9 mouse cellular contexts compared by ENCODE assay signal in the genomic region with DNA sequence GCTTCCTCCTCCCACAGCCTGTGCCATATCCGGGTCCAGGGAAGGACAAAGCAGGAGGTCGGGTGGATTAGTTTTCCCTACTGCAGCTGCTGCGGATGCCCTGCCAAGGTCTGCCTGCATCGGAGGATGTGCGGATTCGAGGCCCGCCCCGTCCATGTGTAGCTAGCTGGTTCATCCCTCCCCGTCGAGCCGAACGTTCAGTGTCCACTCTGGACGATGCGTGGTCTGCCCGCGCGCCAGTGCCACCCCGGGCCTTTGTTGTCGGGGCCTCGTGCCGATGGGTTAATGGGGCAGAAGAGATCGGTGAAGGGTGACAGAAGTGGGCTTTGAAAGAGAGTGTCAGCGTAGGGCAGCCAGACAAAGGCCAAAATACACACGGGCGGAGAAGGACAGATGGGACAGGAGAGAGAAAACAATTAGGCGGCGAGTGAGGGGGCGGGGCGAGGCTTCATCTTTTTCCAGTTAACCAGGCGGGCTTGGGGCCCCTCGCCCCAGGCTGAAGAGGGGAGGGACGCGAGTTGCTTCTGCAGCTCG. TPM values are rescaled to one million over a fixed set of nuclear protein-coding genes. Genes with fewer than 3 reads are reported as not detected.
DNase-seq lines count a peak whose midpoint lies in the region; ATAC-seq and TF ChIP-seq lines count a peak whose summit lies in the region.
"Had no signal": no experiment of that assay in that cellular context is flagged by ENCODE, and none has a peak within 500 bp of the region (broad histone marks: within the 10 kb centered on the region; RNA-seq: fewer than 3 reads in every experiment).

No protein-coding gene starts in this region.

- no peak for ATAC-seq in heart, embryonic 14.5 days (ENCODE audit: insufficient number of reproducible peaks, insufficient read depth, low FRiP score, low read depth)
- ATAC-seq in hindbrain, embryonic 12.5 days (ENCODE audit: low FRiP score), result peak; percentile 65
- peak; percentile 80 for ATAC-seq in neural tube, embryonic 11.5 days (ENCODE audit: insufficient read depth, low FRiP score, low TSS enrichment)

- intact Hi-C loops in gastrocnemius, adult 2 months (cut with DNase I), result loop anchor here (5.0 kb wide), 1 partner anchor 212 kb away; no protein-coding TSS in a partner anchor

- peak overlapping the region; percentile 56 for H3K4me2 ChIP-seq in heart, embryonic 14.5 days (ENCODE audit: low read length)
- H3K4me2 ChIP-seq in hindbrain, embryonic 12.5 days (replicated peaks), result peak overlapping the region; percentile 23; the same call in 1 of the 2 replicates
- H3K4me2 ChIP-seq in neural tube, embryonic 11.5 days (ENCODE audit: low read depth), result peak overlapping the region; percentile 8

- TF ChIP-seq CTCF in gastrocnemius, adult 2 months (IDR thresholded peaks at IDR 0.05), result no peak

- H3K9me3 ChIP-seq in heart, embryonic 14.5 days (ENCODE audit: control insufficient read depth, low read length), result no peaks in the 10 kb centered on the region
- H3K9me3 ChIP-seq in hindbrain, embryonic 12.5 days (replicated peaks), result no peaks in the 10 kb centered on the region
- no peaks in the 10 kb centered on the region for H3K9me3 ChIP-seq in neural tube, embryonic 11.5 days (ENCODE audit: control insufficient read depth, low read length)

- 2% methylated on average over 32 of the region's 34 CpGs for WGBS in heart, embryonic 14.5 days
- WGBS in hindbrain, embryonic 12.5 days, result under 1% methylated on average over 34 of the region's 34 CpGs
- WGBS in neural tube, embryonic 11.5 days, result 1% methylated on average over 34 of the region's 34 CpGs

- H3K9ac ChIP-seq in heart, embryonic 14.5 days (ENCODE audit: low read length), result peak overlapping the region; percentile 18; the same call in 1 of the 2 replicates
- H3K9ac ChIP-seq in hindbrain, embryonic 12.5 days, result no peak overlapping the region
- H3K9ac ChIP-seq in neural tube, embryonic 11.5 days (ENCODE audit: low read length), result peak overlapping the region; percentile 27; the same call in 1 of the 2 replicates

- H3K4me3 ChIP-seq in heart, embryonic 14.5 days (ENCODE audit: control insufficient read depth in 1 of 2, insufficient read depth in 1 of 2, low read depth in 1 of 2, low read length in 2 of 2), result peak overlapping the region; percentile 13 to 26; a peak in 2 of 4 replicates
- H3K4me3 ChIP-seq in hindbrain, embryonic 12.5 days, result no peak overlapping the region
- H3K4me3 ChIP-seq in neural tube, embryonic 11.5 days (ENCODE audit: low read depth, low read length), result no peak overlapping the region
- H3K4me3 ChIP-seq in gastrocnemius, adult 2 months, result no peak overlapping the region

- DNase-seq in heart, adult 18-20 months, result no peak
- DNase-seq in cerebellum, postnatal 10 days, result peak; percentile 90 to 93
- peak; percentile 87 for DNase-seq in neural tube, embryonic 11.5 days (ENCODE audit: low spot score)
- no peak for DNase-seq in layer of hippocampus, adult 8-10 months (ENCODE audit: low spot score in 2 of 2)
- no peak for DNase-seq in urinary bladder, postnatal 14 days (ENCODE audit: low spot score)
- DNase-seq in gastrocnemius, adult 2 months, result no peak

- no peak overlapping the region for H3K27ac ChIP-seq in heart, embryonic 14.5 days (replicated peaks in 1 of 2; ENCODE audit: control insufficient read depth in 1 of 2, insufficient read depth in 1 of 2, low read depth in 2 of 2, low read length in 2 of 2)
- peak overlapping the region; percentile 75 for H3K27ac ChIP-seq in hindbrain, embryonic 12.5 days
- peak overlapping the region; percentile 67 for H3K27ac ChIP-seq in neural tube, embryonic 11.5 days (ENCODE audit: low read depth, low read length)
- H3K27ac ChIP-seq in gastrocnemius, adult 2 months, result no peak overlapping the region

- no peaks in the 10 kb centered on the region for H3K36me3 ChIP-seq in heart, embryonic 14.5 days (ENCODE audit: control insufficient read depth, insufficient read depth, low read length)
- H3K36me3 ChIP-seq in hindbrain, embryonic 12.5 days, result no peaks in the 10 kb centered on the region
- no peaks in the 10 kb centered on the region for H3K36me3 ChIP-seq in neural tube, embryonic 11.5 days (ENCODE audit: control insufficient read depth, insufficient read depth, low read length)

- peaks cover 2 to 4% of the 10 kb centered on the region in 2 experiments; a peak in 2 of 4 replicates for H3K4me1 ChIP-seq in heart, embryonic 14.5 days (ENCODE audit: control insufficient read depth in 2 of 2, insufficient read depth in 2 of 2, low read length in 2 of 2)
- H3K4me1 ChIP-seq in hindbrain, embryonic 12.5 days, result peaks cover 33% of the 10 kb centered on the region
- H3K4me1 ChIP-seq in neural tube, embryonic 11.5 days (ENCODE audit: control insufficient read depth, insufficient read depth, low read length), result peaks cover 3% of the 10 kb centered on the region; the same call in 1 of the 2 replicates

- H3K27me3 ChIP-seq in heart, embryonic 14.5 days (ENCODE audit: control insufficient read depth, insufficient read depth, low read length), result peaks cover 82% of the 10 kb centered on the region
- peaks cover 82% of the 10 kb centered on the region for H3K27me3 ChIP-seq in hindbrain, embryonic 12.5 days
- peaks cover 87% of the 10 kb centered on the region for H3K27me3 ChIP-seq in neural tube, embryonic 11.5 days (ENCODE audit: control insufficient read depth, insufficient read depth, low read length)

RNA-seq across cellular contexts. Expression of a gene that starts 7.8 kb away (rescaled TPM):
- polyA plus RNA-seq in heart, embryonic 14.5 days (2014; fragmentation: Nextera tagmentation; extraction: Ambion mirVana), result not detected in 2 replicates
- not detected for total RNA-seq in heart, adult 18-20 months (2021)
- 97.3 and 99.4 TPM in 2 replicates for polyA plus RNA-seq in hindbrain, embryonic 12.5 days (2016; fragmentation: Nextera tagmentation; extraction: Ambion mirVana)
- 44.9 and 45.2 TPM in 2 replicates for polyA plus RNA-seq in neural tube, embryonic 11.5 days (2014; fragmentation: Nextera tagmentation; extraction: Ambion mirVana)
- total RNA-seq in layer of hippocampus, adult 8-10 months (2022), result not detected
- total RNA-seq in gastrocnemius, adult 2 months (2021), result not detected
- polyA plus RNA-seq: large intestine, adult 2 months had no signal

RNA-seq across cellular contexts. Expression of a gene that starts 51.1 kb away (rescaled TPM):
- polyA plus RNA-seq in heart, embryonic 14.5 days (2014; fragmentation: Nextera tagmentation; extraction: Ambion mirVana), result 5.9 and 7.0 TPM in 2 replicates
- total RNA-seq in heart, adult 18-20 months (2021), result 10 to 100 TPM; 15.8 to 20.1 TPM
- 12.0 and 14.6 TPM in 2 replicates for polyA plus RNA-seq in hindbrain, embryonic 12.5 days (2016; fragmentation: Nextera tagmentation; extraction: Ambion mirVana)
- polyA plus RNA-seq in neural tube, embryonic 11.5 days (2014; fragmentation: Nextera tagmentation; extraction: Ambion mirVana), result 5.4 and 7.9 TPM in 2 replicates
- total RNA-seq in layer of hippocampus, adult 8-10 months (2022), result 10 to 100 TPM; 53.9 to 60.2 (median 54.8) TPM
- 10 to 100 TPM in 1 of 2 experiments, 1 to 10 TPM in 1; 8.5 to 10.3 TPM for total RNA-seq in gastrocnemius, adult 2 months (2021)

Comparison
In these comparisons a context has a peak if more than half of its experiments do, and no peak if none do; other contexts are left out.
1. H3K27ac ChIP-seq: peak in hindbrain, embryonic 12.5 days (single experiment) and neural tube, embryonic 11.5 days (single experiment); none in heart, embryonic 14.5 days (0 of 2) and gastrocnemius, adult 2 months (single experiment).
2. H3K4me3 ChIP-seq: peak in heart, embryonic 14.5 days (2 of 2); none in hindbrain, embryonic 12.5 days (single experiment), neural tube, embryonic 11.5 days (single experiment) and gastrocnemius, adult 2 months (single experiment).
3. DNase-seq: peak in cerebellum, postnatal 10 days (2 of 2) and neural tube, embryonic 11.5 days (single experiment); none in heart, adult 18-20 months (0 of 2), layer of hippocampus, adult 8-10 months (0 of 2), urinary bladder, postnatal 14 days (single experiment) and gastrocnemius, adult 2 months (single experiment).
4. Peak in every context shown above with its lines, with median percentiles within 50 percentile points of each other: H3K4me2 ChIP-seq.